Mouse (Mus musculus) testis, adult 2 months (tissue): ENCODE data around the gene Arl4a.

ENCODE experiments used
- CTCF ChIP-seq: fragments of 200-500 bp; IDR thresholded peaks from 2 replicates; pipeline ENCODE4 v1.5.1; 2012; ENCODE audit warnings: low read depth, mild to moderate bottlenecking, inconsistent platforms, low read length, moderate library complexity; ENCODE audit not compliant: control insufficient read depth, insufficient read depth, insufficient replicate concordance
- POLR2A ChIP-seq: fragments of 200-500 bp; IDR thresholded peaks from 2 replicates; pipeline ENCODE4 v1.6.1; 2012; ENCODE audit warnings: low read depth, mild to moderate bottlenecking, inconsistent platforms, low read length, moderate library complexity; ENCODE audit not compliant: control insufficient read depth

- TF ChIP-seq POLR2A = no peak
- no peak for TF ChIP-seq CTCF
These were observed 61.9 kb downstream of the Arl4a start for GRCm38 (mm10) chr12:39975829-39976340.
